Mouse (Mus musculus) lung, embryonic 16.5 days (tissue): ENCODE results near the gene Def6. TPM values are rescaled to one million over a fixed set of nuclear protein-coding genes. Genes with fewer than 3 reads are reported as not detected.

Source experiments
- ATAC-seq: fragments of 200-750 bp; cut with Nextera tagmentation; 2 replicates; pipeline ENCODE4 v1.8.0; 2017; ENCODE audit warnings: low read depth, mild to moderate bottlenecking, moderate library complexity
- H3K27ac ChIP-seq: fragments of 300-500 bp; sonication (generic); 2 replicates; pipeline ENCODE4 v1.5.1; 2014; ENCODE audit warnings: mild to moderate bottlenecking, control low read depth, low read length
- H3K27me3 ChIP-seq: fragments of 300-500 bp; sonication (generic); 2 replicates; pipeline ENCODE4 v1.6.1; 2014; ENCODE audit warnings: low read depth, low read length, mixed read lengths; ENCODE audit not compliant: control insufficient read depth, insufficient read depth
- H3K36me3 ChIP-seq: fragments of 300-500 bp; sonication (generic); 2 replicates; pipeline ENCODE4 v1.6.1; 2014; ENCODE audit warnings: low read length; ENCODE audit not compliant: control insufficient read depth, insufficient read depth
- H3K4me1 ChIP-seq: fragments of 300-500 bp; sonication (generic); replicated peaks from 2 replicates; pipeline ENCODE4 v1.6.1; 2014; ENCODE audit warnings: low read length, mixed read lengths; ENCODE audit not compliant: control insufficient read depth, insufficient read depth
- H3K4me2 ChIP-seq: fragments of 300-500 bp; sonication (generic); 2 replicates; pipeline ENCODE4 v1.6.1; 2014; ENCODE audit warnings: low read depth, low read length, control low read depth
- H3K4me3 ChIP-seq: fragments of 300-500 bp; sonication (generic); 2 replicates; pipeline ENCODE4 v1.5.1; 2014; ENCODE audit warnings: mild to moderate bottlenecking, low read length, control low read depth
- H3K9ac ChIP-seq: fragments of 300-500 bp; sonication (generic); 2 replicates; pipeline ENCODE4 v1.6.1; 2014; ENCODE audit warnings: low read length, control low read depth
- H3K9me3 ChIP-seq: fragments of 300-500 bp; sonication (generic); 2 replicates; pipeline ENCODE4 v1.6.1; 2016; ENCODE audit warnings: low read length; ENCODE audit not compliant: control insufficient read depth
- WGBS: fragments of 180-500 bp; shearing (Covaris S2); extraction: QIAGEN DNeasy Blood & Tissue Kit; methylation state at CpG from one replicate; pipeline ENCODE4 v1.1.7; 2014; 5-methylcytosine and 5-hydroxymethylcytosine counted together
- polyA plus RNA-seq: library from polyadenylated mRNA; unstranded; fragments of >200 nt; fragmentation: Nextera tagmentation; extraction: Ambion mirVana; gene quantifications from 2 replicates; pipeline ENCODE4 v1.2.1, GENCODE M21; 2015

Def6 gene
- 5.2 and 8.6 TPM in 2 replicates for polyA plus RNA-seq

DNA sequence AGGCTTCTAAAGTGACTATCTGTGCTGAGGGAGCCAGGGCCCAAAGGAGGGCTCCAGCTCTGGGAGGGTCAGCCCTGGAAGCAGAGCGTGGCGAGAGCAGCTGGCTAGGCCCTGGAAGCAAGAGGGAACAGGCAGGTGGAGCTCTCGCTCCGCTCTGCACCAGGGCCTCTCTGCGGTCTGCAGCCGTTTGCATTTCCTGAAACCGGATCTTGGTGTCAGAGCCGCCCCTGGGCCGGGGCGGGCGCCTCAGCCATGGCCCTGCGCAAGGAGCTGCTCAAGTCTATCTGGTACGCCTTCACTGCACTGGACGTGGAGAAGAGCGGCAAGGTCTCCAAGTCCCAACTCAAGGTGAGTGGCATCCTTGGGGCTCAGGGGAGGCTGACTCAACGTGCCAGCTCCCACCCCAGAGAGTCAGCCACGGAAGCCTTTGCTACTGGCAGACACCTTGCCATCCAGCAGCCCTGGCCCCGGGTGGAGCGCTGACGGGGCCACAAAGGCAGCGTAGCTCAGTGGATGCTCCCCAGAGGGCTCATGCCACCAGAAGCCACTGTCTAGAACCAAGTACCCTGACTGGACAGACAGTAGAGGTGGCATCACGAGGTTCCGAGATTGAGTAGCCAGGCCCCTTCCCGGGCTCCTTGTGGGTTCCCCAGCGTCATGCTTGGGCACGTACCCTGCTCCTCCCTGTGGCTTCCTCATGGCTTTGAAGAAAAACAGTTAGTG lies at the start of gene Def6:
Def6 (plus strand) TSS at position 188 of the 723 bp plus-strand sequence.
- H3K27me3 ChIP-seq = no peaks in the 10 kb centered on the region
- H3K27ac ChIP-seq = peak within 1 kb of the TSS; percentile 68; the same call in 1 of the 2 replicates
- peak within 1 kb of the TSS; percentile 63 for H3K4me2 ChIP-seq
- peak within 1 kb of the TSS; percentile 70 for H3K9ac ChIP-seq
- peaks cover 2% of the 10 kb centered on the region; the same call in 1 of the 2 replicates for H3K36me3 ChIP-seq
- peak within 1 kb of the TSS; percentile 41 for H3K4me3 ChIP-seq
- no peaks in the 10 kb centered on the region for H3K9me3 ChIP-seq
- 21% methylated on average over 26 of the region's 26 CpGs for WGBS
- H3K4me1 ChIP-seq = peaks cover 8% of the 10 kb centered on the region
- peak; percentile 93 for ATAC-seq

DNA sequence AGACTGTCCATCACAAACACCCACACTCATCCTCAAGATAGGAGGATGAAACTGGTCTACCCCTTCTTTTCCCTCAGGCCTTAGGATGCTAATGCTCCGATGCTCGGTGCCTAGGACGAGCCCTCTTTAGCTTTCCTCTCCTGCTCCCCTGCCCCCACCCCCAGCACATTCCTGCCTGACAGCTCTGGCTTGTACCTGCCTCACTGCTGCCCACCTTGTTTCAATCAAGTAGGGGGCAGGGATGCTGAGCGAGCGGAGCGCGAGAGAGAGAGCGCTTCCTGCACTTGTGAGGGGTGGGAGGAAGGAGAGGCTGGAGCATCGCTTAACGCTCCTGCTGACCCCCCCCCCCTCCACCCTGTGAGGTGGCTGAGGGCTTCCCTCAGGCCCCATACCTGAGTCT lies 47.2 kb upstream of the Def6 start:
- H3K9ac ChIP-seq = no peak overlapping the region
- H3K27me3 ChIP-seq = peaks cover 8% of the 10 kb centered on the region
- H3K4me3 ChIP-seq = no peak overlapping the region
- no peaks in the 10 kb centered on the region for H3K9me3 ChIP-seq
- no peak for ATAC-seq
- H3K27ac ChIP-seq = no peak overlapping the region
- WGBS = 26% methylated on average over 10 of the region's 10 CpGs
- no peak overlapping the region for H3K4me2 ChIP-seq
- no peaks in the 10 kb centered on the region for H3K4me1 ChIP-seq
- no peaks in the 10 kb centered on the region for H3K36me3 ChIP-seq

- Histone ChIP-seq H3K27ac (no peak overlapping the region), H3K36me3 (no peaks in the 10 kb centered on the region), H3K4me3 (no peak overlapping the region), H3K9me3 (no peaks in the 10 kb centered on the region), H3K4me1 (no peaks in the 10 kb centered on the region), H3K27me3 (peaks cover 8% of the 10 kb centered on the region), H3K4me2 (no peak overlapping the region), H3K9ac (no peak overlapping the region)
- no peak for ATAC-seq
- 21% methylated on average over 11 of the region's 11 CpGs for WGBS
Measured at GRCm38 (mm10) chr17:28161310-28161881, 46.2 kb upstream of the Def6 start.

DNA sequence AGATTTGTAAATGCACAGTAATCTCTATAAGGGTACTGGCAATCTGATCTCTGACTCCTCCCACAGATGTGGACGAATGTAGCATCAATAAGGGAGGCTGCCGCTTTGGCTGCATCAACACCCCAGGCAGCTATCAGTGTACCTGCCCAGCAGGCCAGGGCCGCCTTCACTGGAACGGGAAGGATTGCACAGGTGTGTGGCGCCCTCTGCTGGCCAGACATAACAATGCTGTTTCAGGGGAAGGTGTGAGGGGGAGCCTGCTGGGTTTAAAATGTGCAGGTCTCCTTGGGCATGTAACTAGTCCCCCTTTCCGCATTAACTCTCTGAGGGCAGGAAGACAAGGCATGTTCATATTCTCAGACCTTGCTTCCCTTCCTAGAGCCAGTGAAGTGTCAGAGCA lies 43.9 kb upstream of the Def6 start:
- Histone ChIP-seq H3K9me3 (no peaks in the 10 kb centered on the region), H3K4me3 (no peak overlapping the region), H3K27ac (no peak overlapping the region), H3K4me1 (no peaks in the 10 kb centered on the region), H3K4me2 (no peak overlapping the region), H3K9ac (no peak overlapping the region), H3K36me3 (no peaks in the 10 kb centered on the region), H3K27me3 (peaks cover 8% of the 10 kb centered on the region)
- 14% methylated on average over 6 of the region's 6 CpGs for WGBS
- ATAC-seq = peak; percentile 62; the same call in 1 of the 2 replicates

GRCm38 (mm10) chr17:28170460-28171305 lies 36.9 kb upstream of the Def6 start:
- WGBS = 77% methylated on average over 6 of the region's 6 CpGs
- H3K4me3 ChIP-seq = no peak overlapping the region
- H3K4me1 ChIP-seq = peaks cover 18% of the 10 kb centered on the region
- no peak overlapping the region for H3K27ac ChIP-seq
- no peaks in the 10 kb centered on the region for H3K36me3 ChIP-seq
- no peak overlapping the region for H3K9ac ChIP-seq
- H3K27me3 ChIP-seq = no peaks in the 10 kb centered on the region
- ATAC-seq = no peak
- no peaks in the 10 kb centered on the region for H3K9me3 ChIP-seq
- H3K4me2 ChIP-seq = no peak overlapping the region

GRCm38 (mm10) chr17:28172690-28173089 lies 34.9 kb upstream of the Def6 start:
- H3K9ac ChIP-seq = no peak overlapping the region
- ATAC-seq = no peak
- no peak overlapping the region for H3K27ac ChIP-seq
- no peak overlapping the region for H3K4me3 ChIP-seq
- H3K9me3 ChIP-seq = no peaks in the 10 kb centered on the region
- H3K36me3 ChIP-seq = no peaks in the 10 kb centered on the region
- H3K27me3 ChIP-seq = no peaks in the 10 kb centered on the region
- H3K4me1 ChIP-seq = peaks cover 25% of the 10 kb centered on the region
- H3K4me2 ChIP-seq = no peak overlapping the region
- 46% methylated on average over 9 of the region's 9 CpGs for WGBS

GRCm38 (mm10) chr17:28176775-28177539 lies 30.6 kb upstream of the Def6 start, which contains the start of gene Zfp523:
TSS of gene Zfp523 (plus strand) at chr17:28177129.
- Histone ChIP-seq H3K4me1 (peaks cover 54% of the 10 kb centered on the region), H3K4me3 (peak within 1 kb of the TSS; percentile 92), H3K36me3 (no peaks in the 10 kb centered on the region), H3K27me3 (no peaks in the 10 kb centered on the region), H3K27ac (peak within 1 kb of the TSS; percentile 94), H3K9me3 (no peaks in the 10 kb centered on the region), H3K9ac (peak within 1 kb of the TSS; percentile 99), H3K4me2 (peak within 1 kb of the TSS; percentile 97)
- WGBS = under 1% methylated on average over 58 of the region's 82 CpGs
- peak; percentile 89 for ATAC-seq

DNA sequence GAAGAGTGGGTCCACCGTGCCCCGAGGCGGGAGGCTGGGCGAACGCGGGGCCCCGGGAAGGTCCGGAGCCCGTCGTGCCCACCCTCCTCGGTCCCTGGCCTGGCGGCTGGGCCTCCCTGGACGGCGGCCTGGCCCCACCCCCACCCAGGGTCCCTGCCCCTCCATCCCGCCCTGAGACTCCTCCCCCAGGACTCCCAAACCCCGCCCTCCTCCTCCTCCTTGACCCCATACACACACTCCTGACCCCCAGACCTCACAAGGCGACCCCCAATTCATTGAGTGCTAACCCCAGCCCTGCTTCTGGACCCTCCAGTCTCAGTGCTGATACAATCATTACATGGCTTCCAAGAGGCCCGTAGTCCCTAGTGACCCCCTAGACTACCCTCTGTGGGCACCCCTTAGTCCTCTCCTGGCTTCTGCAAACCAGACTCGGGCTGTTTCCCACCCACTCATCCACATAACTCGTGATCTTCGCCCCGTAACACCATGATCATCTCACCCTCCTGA lies 30.0 kb upstream of the Def6 start:
- H3K4me1 ChIP-seq = peaks cover 47% of the 10 kb centered on the region
- ATAC-seq = peak; percentile 84
- H3K9ac ChIP-seq = peak overlapping the region; percentile 99
- H3K9me3 ChIP-seq = no peaks in the 10 kb centered on the region
- peak overlapping the region; percentile 92 for H3K4me3 ChIP-seq
- H3K36me3 ChIP-seq = no peaks in the 10 kb centered on the region
- peak overlapping the region; percentile 94 for H3K27ac ChIP-seq
- no peaks in the 10 kb centered on the region for H3K27me3 ChIP-seq
- peak overlapping the region; percentile 97 for H3K4me2 ChIP-seq
- 11% methylated on average over 9 of the region's 22 CpGs for WGBS
